Mouse (Mus musculus): ENCODE data around the gene Lrrc27. TPM values are rescaled to one million over a fixed set of nuclear protein-coding genes. Genes with fewer than 3 reads are reported as not detected.

Lrrc27 gene
- polyA plus RNA-seq, 1 experiment from 2014 or later = 6.3 TPM

DNA sequence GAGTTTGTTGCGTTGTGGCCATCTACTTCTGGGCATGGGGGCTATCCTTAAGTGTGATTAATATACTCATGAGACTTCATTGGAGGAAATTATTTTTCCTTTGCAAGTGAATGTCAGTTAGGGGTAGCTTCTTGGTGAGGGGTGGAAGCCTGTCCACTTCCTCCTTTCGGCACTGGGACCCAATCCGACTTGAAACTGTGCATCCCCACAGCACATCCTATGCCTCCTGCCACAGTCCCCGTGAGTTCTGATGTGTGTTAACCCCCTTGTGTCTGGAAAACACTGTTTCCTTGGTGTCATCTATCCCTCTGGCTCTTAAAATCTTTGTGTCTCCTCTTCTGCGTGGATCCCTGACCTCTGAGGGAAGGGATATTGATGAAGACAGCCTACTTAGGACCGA, 11.6 kb upstream of the Lrrc27 start:
- 70% methylated on average over 6 of the region's 6 CpGs for WGBS
- ATAC-seq (replicated peaks; ENCODE audit: low FRiP score) (no peak), DNase-seq (ENCODE audit: low spot score) (no peak)
- H3K27ac ChIP-seq (ENCODE audit: low read depth, low read length) = no peak overlapping the region
- H3K4me3 ChIP-seq (ENCODE audit: low read depth, low read length) = no peak overlapping the region
- H3K4me2 ChIP-seq (ENCODE audit: low read depth, low read length, severe bottlenecking) = no peak overlapping the region
- H3K9ac ChIP-seq (ENCODE audit: low read length) = no peak overlapping the region
- H3K4me1 ChIP-seq (replicated peaks; ENCODE audit: control insufficient read depth, insufficient read depth, low read length) = no peaks in the 10 kb centered on the region
- no peaks in the 10 kb centered on the region for H3K27me3 ChIP-seq (ENCODE audit: control insufficient read depth, insufficient read depth, low read length)
- no peaks in the 10 kb centered on the region for H3K36me3 ChIP-seq (ENCODE audit: control insufficient read depth, insufficient read depth, low read length)
- no peaks in the 10 kb centered on the region for H3K9me3 ChIP-seq (ENCODE audit: control insufficient read depth, low read length)

DNA sequence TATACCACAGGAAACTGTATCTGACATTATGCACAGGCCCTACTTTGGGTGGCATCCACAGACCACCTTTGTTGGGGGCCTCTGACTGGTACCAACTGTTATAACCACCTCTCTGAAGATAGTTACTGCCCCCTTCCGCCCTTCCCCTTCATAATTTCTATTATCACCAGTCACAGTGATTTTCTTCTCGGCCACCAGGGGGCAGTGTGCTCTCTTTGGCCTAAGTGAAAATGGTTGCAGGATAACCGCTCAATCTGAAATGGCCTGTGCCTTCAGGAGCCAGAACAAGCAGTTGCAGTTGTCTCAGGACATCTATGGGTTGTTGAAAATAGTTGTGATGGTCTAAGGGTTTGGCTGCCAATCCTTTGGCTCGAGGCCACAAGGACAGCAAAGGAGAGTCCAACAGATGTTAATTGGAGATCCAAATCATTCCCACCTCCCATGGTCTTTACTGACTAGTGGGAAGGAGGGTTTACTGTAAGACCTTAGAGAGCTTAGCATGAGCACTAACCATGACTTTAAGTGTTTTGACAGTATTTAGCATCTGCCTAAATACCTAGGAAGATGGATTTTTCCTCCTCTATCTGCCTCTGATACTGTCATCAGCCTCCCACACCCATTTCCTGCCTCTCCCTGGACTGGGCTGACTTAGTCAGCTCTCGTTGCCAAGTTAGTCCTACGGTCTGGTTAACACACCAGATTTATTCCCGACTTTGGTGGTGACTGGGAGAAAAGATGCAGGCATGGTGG, 4.6 kb upstream of the Lrrc27 start:
- no peak for ATAC-seq (replicated peaks; ENCODE audit: low FRiP score)
- peak; percentile 72 for DNase-seq (ENCODE audit: low spot score)
- H3K4me3 ChIP-seq (ENCODE audit: low read depth, low read length) = no peak overlapping the region
- no peaks in the 10 kb centered on the region for H3K36me3 ChIP-seq (ENCODE audit: control insufficient read depth, insufficient read depth, low read length)
- H3K4me2 ChIP-seq (ENCODE audit: low read depth, low read length, severe bottlenecking) = no peak overlapping the region
- H3K9ac ChIP-seq (ENCODE audit: low read length) = no peak overlapping the region
- H3K9me3 ChIP-seq (ENCODE audit: control insufficient read depth, low read length) = no peaks in the 10 kb centered on the region
- H3K27me3 ChIP-seq (ENCODE audit: control insufficient read depth, insufficient read depth, low read length) = no peaks in the 10 kb centered on the region
- 0 out of 2 replicates have a peak, but pooled peaks cover 1% of the 10 kb centered on the region for H3K4me1 ChIP-seq (replicated peaks; ENCODE audit: control insufficient read depth, insufficient read depth, low read length)
- no peak overlapping the region for H3K27ac ChIP-seq (ENCODE audit: low read depth, low read length)
- whole genome bisulfite sequencing = 32% methylated on average over 7 of the region's 7 CpGs

DNA sequence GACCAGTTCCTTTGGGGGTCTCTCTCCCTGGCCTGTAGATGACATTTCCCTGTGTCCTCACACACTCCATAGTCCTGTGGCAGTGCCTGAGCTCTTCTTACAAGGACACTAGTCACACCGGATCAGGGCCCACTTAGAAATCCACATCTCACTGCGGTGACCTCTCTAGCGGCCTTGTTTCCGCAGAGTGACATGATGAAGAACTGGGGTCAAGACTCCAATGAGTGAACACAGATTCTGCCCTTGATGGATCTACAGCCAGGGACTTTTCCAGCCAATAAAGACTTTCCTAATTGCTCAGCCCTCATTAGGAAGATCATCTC, 4.1 kb upstream of the Lrrc27 start:
- Histone ChIP-seq H3K4me2 (ENCODE audit: low read depth, low read length, severe bottlenecking) (no peak overlapping the region), H3K4me3 (ENCODE audit: low read depth, low read length) (no peak overlapping the region), H3K36me3 (ENCODE audit: control insufficient read depth, insufficient read depth, low read length) (no peaks in the 10 kb centered on the region), H3K9ac (ENCODE audit: low read length) (no peak overlapping the region), H3K4me1 (replicated peaks; ENCODE audit: control insufficient read depth, insufficient read depth, low read length) (peaks cover 1% of the 10 kb centered on the region; the same call in 1 of the 2 replicates), H3K9me3 (ENCODE audit: control insufficient read depth, low read length) (no peaks in the 10 kb centered on the region), H3K27me3 (ENCODE audit: control insufficient read depth, insufficient read depth, low read length) (no peaks in the 10 kb centered on the region), H3K27ac (ENCODE audit: low read depth, low read length) (no peak overlapping the region)
- 89% methylated on average over 4 of the region's 4 CpGs for WGBS
- no peak for DNase-seq (ENCODE audit: low spot score)
- no peak for ATAC-seq (replicated peaks; ENCODE audit: low FRiP score)

DNA sequence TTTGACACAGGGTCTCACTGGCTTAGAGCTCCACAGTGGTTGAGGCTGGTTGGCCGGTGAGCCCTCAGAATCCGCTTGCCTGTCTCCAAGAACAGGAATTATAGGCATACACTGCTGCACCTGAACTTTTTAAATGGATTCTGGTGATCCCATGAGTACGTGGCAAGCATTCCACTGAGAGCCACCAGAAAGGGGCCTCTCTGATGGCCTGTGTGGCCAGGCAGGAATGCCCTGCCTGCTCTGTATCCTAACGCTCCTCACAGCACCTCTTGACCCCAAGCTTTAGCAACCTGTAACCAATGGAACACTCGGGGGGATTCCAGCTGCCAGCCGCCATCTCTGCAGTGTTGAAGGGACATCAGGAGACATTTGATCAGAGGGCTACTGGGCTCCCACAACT, 1.0 kb upstream of the Lrrc27 start:
- ATAC-seq (replicated peaks; ENCODE audit: low FRiP score) = no peak
- Histone ChIP-seq H3K9me3 (ENCODE audit: control insufficient read depth, low read length) (no peaks in the 10 kb centered on the region), H3K36me3 (ENCODE audit: control insufficient read depth, insufficient read depth, low read length) (no peaks in the 10 kb centered on the region), H3K4me3 (ENCODE audit: low read depth, low read length) (no peak overlapping the region), H3K4me1 (replicated peaks; ENCODE audit: control insufficient read depth, insufficient read depth, low read length) (peaks cover 1% of the 10 kb centered on the region; the same call in 1 of the 2 replicates), H3K27ac (ENCODE audit: low read depth, low read length) (no peak overlapping the region), H3K4me2 (ENCODE audit: low read depth, low read length, severe bottlenecking) (no peak overlapping the region), H3K9ac (ENCODE audit: low read length) (no peak overlapping the region), H3K27me3 (ENCODE audit: control insufficient read depth, insufficient read depth, low read length) (no peaks in the 10 kb centered on the region)
- DNase-seq (ENCODE audit: low spot score) = no peak
- 84% methylated on average over 6 of the region's 6 CpGs for WGBS

DNA sequence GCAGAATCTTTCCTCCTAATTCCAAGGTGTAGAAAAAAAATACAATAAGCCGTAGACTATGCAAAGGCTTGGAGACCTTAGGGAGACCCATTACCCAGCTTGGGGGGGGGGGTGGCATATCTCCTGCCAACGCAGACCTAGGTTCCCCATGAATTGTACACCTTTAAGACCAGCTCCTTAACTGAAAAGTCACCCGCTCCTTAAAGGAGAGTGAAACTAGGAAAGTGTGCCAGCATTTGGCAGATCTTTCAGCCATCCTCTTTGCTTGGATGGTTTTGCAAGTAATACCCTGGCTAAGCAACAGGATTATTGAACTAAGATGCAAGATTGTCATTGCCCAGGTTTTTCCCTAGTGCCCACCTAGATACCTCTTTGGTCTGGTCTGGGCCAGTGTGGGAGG, 963 bp downstream of the Lrrc27 start:
- Histone ChIP-seq H3K4me3 (ENCODE audit: low read depth, low read length) (peak overlapping the region; percentile 55), H3K9me3 (ENCODE audit: control insufficient read depth, low read length) (no peaks in the 10 kb centered on the region), H3K4me1 (replicated peaks; ENCODE audit: control insufficient read depth, insufficient read depth, low read length) (peaks cover 1% of the 10 kb centered on the region; the same call in 1 of the 2 replicates), H3K27me3 (ENCODE audit: control insufficient read depth, insufficient read depth, low read length) (no peaks in the 10 kb centered on the region), H3K9ac (ENCODE audit: low read length) (peak overlapping the region; percentile 73), H3K27ac (ENCODE audit: low read depth, low read length) (no peak overlapping the region), H3K36me3 (ENCODE audit: control insufficient read depth, insufficient read depth, low read length) (no peaks in the 10 kb centered on the region), H3K4me2 (ENCODE audit: low read depth, low read length, severe bottlenecking) (peak overlapping the region; percentile 65; the same call in 1 of the 2 replicates)
- WGBS = 68% methylated on average over 3 of the region's 3 CpGs
- DNase-seq (ENCODE audit: low spot score) (no peak), ATAC-seq (replicated peaks; ENCODE audit: low FRiP score) (peak; percentile 1; the same call in 1 of the 2 replicates)

DNA sequence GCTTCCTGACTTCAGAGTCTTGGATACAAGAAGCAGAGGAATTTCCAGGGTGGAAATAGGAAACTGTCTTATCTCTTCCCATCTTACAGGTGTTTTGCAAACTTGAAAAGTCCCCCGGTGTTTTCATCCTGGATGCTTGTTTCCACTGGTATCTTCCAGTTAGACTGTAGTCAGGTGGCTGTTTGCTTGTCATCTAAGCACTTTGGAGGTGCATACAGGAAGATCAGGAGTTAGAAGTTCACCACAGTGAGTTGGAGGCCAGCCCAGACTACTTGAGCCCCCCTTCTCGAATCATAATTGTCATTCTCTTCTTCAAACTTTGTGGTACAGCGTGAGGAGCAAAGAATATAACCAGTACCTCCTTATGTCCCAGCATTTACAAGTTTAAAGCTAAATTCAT, 1.4 kb downstream of the Lrrc27 start:
- DNase-seq (ENCODE audit: low spot score) (no peak), ATAC-seq (replicated peaks; ENCODE audit: low FRiP score) (no peak)
- H3K4me2 ChIP-seq (ENCODE audit: low read depth, low read length, severe bottlenecking) = no peak overlapping the region
- 73% methylated on average over 3 of the region's 3 CpGs for WGBS
- no peaks in the 10 kb centered on the region for H3K27me3 ChIP-seq (ENCODE audit: control insufficient read depth, insufficient read depth, low read length)
- no peaks in the 10 kb centered on the region for H3K36me3 ChIP-seq (ENCODE audit: control insufficient read depth, insufficient read depth, low read length)
- H3K4me3 ChIP-seq (ENCODE audit: low read depth, low read length) = no peak overlapping the region
- H3K9ac ChIP-seq (ENCODE audit: low read length) = no peak overlapping the region
- H3K27ac ChIP-seq (ENCODE audit: low read depth, low read length) = no peak overlapping the region
- no peaks in the 10 kb centered on the region for H3K9me3 ChIP-seq (ENCODE audit: control insufficient read depth, low read length)
- peaks cover 1% of the 10 kb centered on the region; the same call in 1 of the 2 replicates for H3K4me1 ChIP-seq (replicated peaks; ENCODE audit: control insufficient read depth, insufficient read depth, low read length)

DNA sequence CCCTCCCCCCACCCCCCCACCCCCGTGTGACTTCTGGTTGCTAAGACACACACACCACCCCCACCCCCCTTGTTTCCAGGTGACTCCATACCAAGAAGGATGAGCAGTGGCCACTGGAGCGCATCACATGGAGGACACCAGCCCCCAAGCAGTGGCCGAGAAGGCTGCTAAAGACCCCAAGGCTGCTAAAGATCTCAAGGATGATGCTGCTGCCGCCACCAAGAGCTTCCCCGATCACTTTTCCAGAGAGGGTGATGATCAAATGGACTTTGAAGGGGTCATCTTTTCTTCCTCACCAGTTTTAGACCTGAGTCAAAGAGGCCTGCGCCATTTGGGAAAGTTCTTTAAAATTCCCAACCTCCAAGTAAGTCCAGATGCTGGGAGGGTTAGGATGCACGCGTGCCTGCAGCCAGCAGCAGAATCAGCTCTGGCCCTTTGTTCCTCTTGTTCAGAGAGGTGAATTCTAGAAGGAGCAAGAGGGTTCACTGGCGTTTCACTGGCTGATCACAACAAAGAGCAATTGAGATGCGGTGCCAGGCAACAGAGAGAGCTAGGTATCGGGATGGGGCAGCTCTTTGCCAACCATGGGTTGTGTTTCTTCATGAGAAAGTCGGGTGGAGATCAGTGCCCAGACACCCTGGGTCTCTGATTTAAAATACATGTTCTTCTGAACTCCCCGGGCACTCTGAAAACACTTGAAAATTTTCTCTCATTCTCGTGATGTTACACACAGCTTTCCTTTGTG, 2.0 kb downstream of the Lrrc27 start:
- Histone ChIP-seq H3K36me3 (ENCODE audit: control insufficient read depth, insufficient read depth, low read length) (no peaks in the 10 kb centered on the region), H3K9ac (ENCODE audit: low read length) (no peak overlapping the region), H3K4me2 (ENCODE audit: low read depth, low read length, severe bottlenecking) (no peak overlapping the region), H3K27ac (ENCODE audit: low read depth, low read length) (no peak overlapping the region), H3K4me1 (replicated peaks; ENCODE audit: control insufficient read depth, insufficient read depth, low read length) (peaks cover 1% of the 10 kb centered on the region; the same call in 1 of the 2 replicates), H3K9me3 (ENCODE audit: control insufficient read depth, low read length) (no peaks in the 10 kb centered on the region), H3K27me3 (ENCODE audit: control insufficient read depth, insufficient read depth, low read length) (no peaks in the 10 kb centered on the region), H3K4me3 (ENCODE audit: low read depth, low read length) (no peak overlapping the region)
- ATAC-seq (replicated peaks; ENCODE audit: low FRiP score) = no peak
- 81% methylated on average over 14 of the region's 14 CpGs for WGBS
- DNase-seq (ENCODE audit: low spot score) = no peak

DNA sequence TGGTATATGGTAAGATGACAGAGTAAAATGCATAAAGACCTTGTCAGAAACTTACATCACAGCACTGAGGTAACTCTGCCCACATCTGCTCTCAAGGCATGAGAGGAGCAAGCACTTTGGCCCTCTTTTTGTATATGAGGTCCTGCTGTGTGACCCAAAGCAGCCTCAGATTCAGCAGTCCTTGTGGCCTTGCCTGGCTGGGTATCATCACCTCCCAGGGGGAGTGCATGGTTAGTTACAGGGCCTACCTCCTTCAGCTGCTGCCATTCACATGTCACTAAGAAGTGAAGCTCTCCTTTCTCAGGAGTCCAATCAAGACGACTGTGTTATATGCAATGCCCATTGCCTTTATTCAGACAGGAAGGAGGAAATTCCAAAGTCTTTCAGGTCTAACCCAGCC, 2.7 kb downstream of the Lrrc27 start:
- ATAC-seq (replicated peaks; ENCODE audit: low FRiP score) = no peak
- WGBS = 68% methylated on average over 1 of the region's 1 CpGs
- Histone ChIP-seq H3K36me3 (ENCODE audit: control insufficient read depth, insufficient read depth, low read length) (no peaks in the 10 kb centered on the region), H3K9me3 (ENCODE audit: control insufficient read depth, low read length) (no peaks in the 10 kb centered on the region), H3K27ac (ENCODE audit: low read depth, low read length) (no peak overlapping the region), H3K4me1 (replicated peaks; ENCODE audit: control insufficient read depth, insufficient read depth, low read length) (peaks cover 1% of the 10 kb centered on the region; the same call in 1 of the 2 replicates), H3K27me3 (ENCODE audit: control insufficient read depth, insufficient read depth, low read length) (no peaks in the 10 kb centered on the region), H3K4me3 (ENCODE audit: low read depth, low read length) (no peak overlapping the region), H3K4me2 (ENCODE audit: low read depth, low read length, severe bottlenecking) (no peak overlapping the region), H3K9ac (ENCODE audit: low read length) (no peak overlapping the region)
- DNase-seq (ENCODE audit: low spot score) = no peak

All from forebrain, embryonic 11.5 days (tissue).